ENCODE assay signal across 29 mouse cellular contexts in genomic region chr13:109918631-109919030, GRCm38 (mm10).
A peak's percentile ranks its signal among the peaks of the same experiment; 100 is the strongest.
DNase-seq lines count a peak whose midpoint lies in the region; ATAC-seq and TF ChIP-seq lines count a peak whose summit lies in the region.
"Had no signal": no experiment of that assay in that cellular context is flagged by ENCODE, and none has a peak within 500 bp of the region (broad histone marks: within the 10 kb centered on the region; RNA-seq: fewer than 3 reads in every experiment).

No protein-coding gene starts in this region.

- no peaks in the 10 kb centered on the region for H3K36me3 ChIP-seq in heart, embryonic 13.5 days
- no peaks in the 10 kb centered on the region for H3K36me3 ChIP-seq in heart, embryonic 12.5 days
- H3K36me3 ChIP-seq in testis, adult 2 months (ENCODE audit: control insufficient read depth, insufficient read depth, low read length), result no peaks in the 10 kb centered on the region
- H3K36me3 ChIP-seq: embryonic facial prominence, embryonic 12.5 days; embryonic facial prominence, embryonic 15.5 days; heart, embryonic 15.5 days had no signal

- no peak overlapping the region for H3K9ac ChIP-seq in heart, embryonic 13.5 days
- H3K9ac ChIP-seq in heart, embryonic 12.5 days, result no peak overlapping the region
- H3K9ac ChIP-seq: embryonic facial prominence, embryonic 12.5 days; embryonic facial prominence, embryonic 15.5 days; forebrain, postnatal 0 days; heart, embryonic 15.5 days; hindbrain, embryonic 14.5 days had no signal

- peak overlapping the region; percentile 22 for H3K27ac ChIP-seq in heart, embryonic 13.5 days (replicated peaks)
- no peak overlapping the region for H3K27ac ChIP-seq in heart, embryonic 12.5 days (ENCODE audit: poor library complexity, severe bottlenecking)
- H3K27ac ChIP-seq in testis, adult 2 months (ENCODE audit: control insufficient read depth, insufficient read depth, low read depth, low read length), result peak overlapping the region; percentile 18; the same call in 1 of the 2 replicates
- H3K27ac ChIP-seq: embryonic facial prominence, embryonic 12.5 days; embryonic facial prominence, embryonic 15.5 days; heart, embryonic 15.5 days; hindbrain, embryonic 14.5 days; hindbrain, postnatal 0 days had no signal

- no peak overlapping the region for H3K4me2 ChIP-seq in heart, embryonic 13.5 days
- H3K4me2 ChIP-seq in heart, embryonic 12.5 days, result no peak overlapping the region
- H3K4me2 ChIP-seq: embryonic facial prominence, embryonic 12.5 days; embryonic facial prominence, embryonic 15.5 days; heart, embryonic 15.5 days; hindbrain, embryonic 14.5 days had no signal

- DNase-seq in testis, postnatal 14 days (ENCODE audit: low spot score), result no peak
- DNase-seq in R1 (ENCODE audit: low read depth, low spot score), result peak; percentile 80
- no peak for DNase-seq in layer of hippocampus, adult 18-20 months (ENCODE audit: low spot score in 2 of 2)
- DNase-seq: adrenal gland, adult 8-10 months; adrenal gland, postnatal 25 days; cerebellum, adult 18-20 months; cerebellum, adult 9-10 months; cerebellum, postnatal 14 days; forebrain, postnatal 0 days; gastrocnemius, postnatal 25 days; heart, postnatal 14 days; heart, postnatal 4 days; kidney, adult 18-20 months; kidney, adult 9 months had no signal

- WGBS in heart, embryonic 13.5 days, result 32% methylated on average over 8 of the region's 8 CpGs
- WGBS in heart, embryonic 12.5 days, result 34% methylated on average over 8 of the region's 8 CpGs

- H3K27me3 ChIP-seq in heart, embryonic 13.5 days (replicated peaks), result no peaks in the 10 kb centered on the region
- no peaks in the 10 kb centered on the region for H3K27me3 ChIP-seq in heart, embryonic 12.5 days (replicated peaks)
- no peaks in the 10 kb centered on the region for H3K27me3 ChIP-seq in testis, adult 2 months (ENCODE audit: control insufficient read depth, insufficient read depth, low read length)
- H3K27me3 ChIP-seq: embryonic facial prominence, embryonic 12.5 days; embryonic facial prominence, embryonic 15.5 days; heart, embryonic 15.5 days; Patski had no signal

- no peak overlapping the region for H3K4me3 ChIP-seq in heart, embryonic 13.5 days
- no peak overlapping the region for H3K4me3 ChIP-seq in heart, embryonic 12.5 days
- H3K4me3 ChIP-seq in testis, adult 2 months (ENCODE audit: control insufficient read depth, low read depth, low read length), result no peak overlapping the region
- H3K4me3 ChIP-seq: embryonic facial prominence, embryonic 12.5 days; embryonic facial prominence, embryonic 15.5 days; heart, embryonic 15.5 days had no signal

- no peak for ATAC-seq in heart, embryonic 13.5 days (ENCODE audit: extremely low read depth, insufficient number of reproducible peaks, low FRiP score, low TSS enrichment)
- ATAC-seq in heart, embryonic 12.5 days (ENCODE audit: insufficient number of reproducible peaks, low FRiP score), result no peak
- no peak for ATAC-seq in inflammation-experienced regulatory T-cells, adult 6 months
- ATAC-seq: activated CD4-positive, CD25-positive, alpha-beta regulatory T cell, adult 4 months; CD4-positive, CD25-positive, alpha-beta regulatory T cell, adult 4 months; forebrain, embryonic 14.5 days; forebrain, postnatal 0 days; hindbrain, postnatal 0 days; intestine, embryonic 16.5 days; Patski had no signal

- H3K9me3 ChIP-seq in heart, embryonic 13.5 days, result no peaks in the 10 kb centered on the region
- H3K9me3 ChIP-seq in heart, embryonic 12.5 days (replicated peaks), result no peaks in the 10 kb centered on the region
- H3K9me3 ChIP-seq: embryonic facial prominence, embryonic 12.5 days; embryonic facial prominence, embryonic 15.5 days; G1E; heart, embryonic 15.5 days had no signal

- peaks cover 70% of the 10 kb centered on the region for H3K4me1 ChIP-seq in heart, embryonic 13.5 days
- H3K4me1 ChIP-seq in heart, embryonic 12.5 days (replicated peaks), result peaks cover 68% of the 10 kb centered on the region
- peaks cover 2% of the 10 kb centered on the region; the same call in 1 of the 2 replicates for H3K4me1 ChIP-seq in testis, adult 2 months (ENCODE audit: control insufficient read depth, insufficient read depth, low read length)

- TF ChIP-seq CTCF in testis, adult 2 months (IDR thresholded peaks at IDR 0.05; ENCODE audit: control insufficient read depth, insufficient read depth, insufficient replicate concordance, low read depth, low read length), result no peak

- no peak for TF ChIP-seq POLR2A in testis, adult 2 months (IDR thresholded peaks at IDR 0.05; ENCODE audit: control insufficient read depth, low read depth, low read length)
